Mouse (Mus musculus) gastrocnemius, adult 18-20 months (tissue): Measurements from ENCODE around the gene Mok. TPM values are rescaled to one million over a fixed set of nuclear protein-coding genes. Genes with fewer than 3 reads are reported as not detected.

ENCODE experiments used
- DNase-seq: peaks from one replicate; pipeline ENCODE4 v3.0.0; 2021; ENCODE audit warnings: low spot score
- total RNA-seq, 2 experiments: library from RNA; stranded (reverse); gene quantifications; 2 replicates each; pipeline ENCODE4 v1.2.3; 2021

Gene Mok
- total RNA-seq, 2 experiments from 2014 or later = 0.27 TPM; not detected in 1

- peak; percentile 87 for DNase-seq
These were observed 9.5 kb upstream of the Mok start, which contains the start of gene Zfp839 for GRCm38 (mm10) chr12:110850010-110850928. Gene Zfp839, plus strand, starts transcription at chr12:110850253.

- DNase-seq = no peak
These were observed 5.5 kb upstream of the Mok start for GRCm38 (mm10) chr12:110846191-110846765.

DNA sequence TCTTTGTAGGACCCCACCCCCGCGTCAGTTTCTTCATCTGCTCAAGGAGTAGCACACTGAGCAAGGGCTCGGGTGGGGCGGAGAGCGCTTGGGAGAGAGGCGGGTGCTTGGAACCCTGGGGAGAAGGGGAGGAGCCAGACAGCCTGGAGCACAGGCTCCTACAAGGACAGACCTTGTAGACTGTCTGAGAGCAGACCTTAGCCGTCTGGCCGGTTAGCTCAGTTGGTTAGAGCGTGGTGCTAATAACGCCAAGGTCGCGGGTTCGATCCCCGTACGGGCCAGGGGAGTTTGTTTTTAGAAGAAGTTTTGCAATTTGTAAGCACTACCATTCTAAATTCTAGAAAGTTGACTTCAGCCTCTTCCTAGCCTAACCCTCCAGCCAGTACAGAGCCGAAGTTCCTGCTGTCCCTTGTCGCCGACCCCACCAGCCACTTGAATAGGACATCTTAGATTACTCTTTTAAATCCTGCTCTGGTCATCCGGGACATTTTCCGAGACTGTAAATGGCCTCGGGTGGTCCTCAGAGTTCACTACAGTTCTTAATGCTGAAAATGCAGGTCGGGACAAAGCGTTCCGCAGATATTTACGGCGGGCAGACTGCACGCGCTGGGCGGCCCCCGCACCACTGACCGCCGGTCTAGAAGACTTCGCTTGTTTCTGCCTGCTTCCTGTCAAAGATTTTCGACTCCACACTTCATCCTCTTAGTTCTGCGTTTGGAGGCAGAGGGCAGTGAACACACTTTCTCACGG lies 4.6 kb upstream of the Mok start:
- peak; percentile 96 for DNase-seq

GRCm38 (mm10) chr12:110844227-110845130 lies 3.7 kb upstream of the Mok start:
- DNase-seq = no peak

DNA sequence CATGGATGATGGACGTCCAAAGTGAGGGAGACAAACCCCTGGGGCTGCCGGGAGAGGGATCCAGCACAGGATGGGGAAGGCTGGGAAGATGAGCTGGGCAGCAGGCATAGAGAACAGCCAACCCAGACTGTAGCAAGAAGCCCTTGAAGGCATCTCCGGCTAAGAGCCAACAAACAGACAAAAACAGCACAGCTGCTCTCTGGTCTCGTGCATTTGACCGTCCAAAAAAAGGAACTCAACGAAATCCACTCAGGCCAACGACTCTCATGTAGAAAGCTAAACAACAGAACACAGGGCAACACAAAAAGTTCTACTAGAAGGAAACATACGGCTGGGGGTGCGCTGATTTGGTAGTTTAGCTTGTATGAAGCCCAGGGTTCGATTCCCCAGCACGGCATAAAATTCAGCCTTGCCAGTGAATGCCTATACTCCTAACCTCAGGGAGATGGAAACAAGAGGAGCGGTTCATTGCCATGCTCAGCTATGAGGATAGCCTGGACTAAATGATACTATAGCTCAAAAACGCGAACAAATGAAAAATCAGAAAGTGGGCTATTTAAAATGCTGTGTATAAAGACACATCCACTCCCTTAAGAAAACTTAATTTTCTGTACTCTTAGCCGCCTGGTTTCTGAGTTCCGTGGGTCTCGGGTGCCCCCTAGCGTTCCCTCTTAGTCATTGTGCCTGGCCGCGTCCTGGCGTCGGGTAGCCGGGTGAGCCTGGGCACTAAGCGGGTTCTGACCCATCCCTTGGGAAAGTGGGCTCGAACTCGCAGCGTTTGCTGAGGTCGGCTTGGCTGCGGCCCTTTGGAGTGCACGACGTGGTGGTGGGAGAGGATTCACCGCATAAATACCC lies 2.7 kb upstream of the Mok start:
- peak; percentile 87 for DNase-seq

DNA sequence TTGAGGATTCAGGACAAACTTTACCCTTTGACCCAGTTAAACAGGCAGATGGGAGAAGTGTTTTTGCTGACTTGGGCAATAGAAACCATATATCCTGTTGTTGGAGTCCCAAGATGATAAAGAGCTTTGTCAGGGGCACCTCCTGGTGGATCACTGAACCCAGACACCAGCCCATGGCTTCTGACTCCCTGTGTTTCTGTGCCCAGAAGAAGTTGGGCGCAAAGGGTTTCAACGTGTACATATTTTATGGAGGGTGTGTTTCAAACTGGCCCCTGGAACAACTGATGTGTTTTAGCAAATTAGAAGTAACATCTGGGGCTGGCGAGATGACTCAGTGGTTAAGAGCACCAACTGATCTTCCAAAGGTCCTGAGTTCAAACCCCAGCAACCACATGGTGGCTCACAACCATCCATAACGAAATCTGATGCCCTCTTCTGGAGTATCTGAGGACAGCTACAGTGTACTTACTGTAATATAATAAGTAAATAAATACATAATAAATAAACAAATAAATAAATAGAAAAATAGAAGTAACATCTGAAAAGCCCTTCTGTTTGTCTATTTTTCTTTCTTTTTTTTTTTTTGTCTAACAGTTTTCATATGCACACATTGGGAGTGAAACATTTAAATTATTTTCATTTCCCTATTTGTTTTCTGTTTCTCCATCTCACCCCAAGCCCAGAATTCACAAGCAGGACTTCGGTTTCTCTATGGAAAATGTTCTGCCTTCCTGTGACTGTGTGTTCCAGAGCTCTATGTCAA lies 1.2 kb upstream of the Mok start:
- DNase-seq = no peak

DNA sequence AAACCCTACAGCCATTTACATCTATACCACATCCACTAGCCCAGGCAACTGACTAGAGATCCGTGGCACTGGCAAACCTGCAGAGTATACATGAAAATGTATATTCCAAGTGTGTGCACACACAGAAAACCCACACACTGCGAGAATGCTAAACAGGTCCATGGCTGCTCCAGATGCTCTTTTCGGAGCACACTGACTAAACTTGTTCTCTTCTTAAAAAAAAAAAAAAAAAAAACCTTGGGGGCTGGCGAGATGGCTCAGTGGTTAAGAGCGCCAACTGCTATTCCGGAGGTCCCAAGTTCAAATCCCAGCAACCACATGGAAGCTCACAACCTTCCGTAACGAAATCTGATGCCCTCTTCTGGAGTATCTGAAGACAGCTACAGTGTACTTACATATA lies 2.9 kb downstream of the Mok start:
- DNase-seq = no peak

DNA sequence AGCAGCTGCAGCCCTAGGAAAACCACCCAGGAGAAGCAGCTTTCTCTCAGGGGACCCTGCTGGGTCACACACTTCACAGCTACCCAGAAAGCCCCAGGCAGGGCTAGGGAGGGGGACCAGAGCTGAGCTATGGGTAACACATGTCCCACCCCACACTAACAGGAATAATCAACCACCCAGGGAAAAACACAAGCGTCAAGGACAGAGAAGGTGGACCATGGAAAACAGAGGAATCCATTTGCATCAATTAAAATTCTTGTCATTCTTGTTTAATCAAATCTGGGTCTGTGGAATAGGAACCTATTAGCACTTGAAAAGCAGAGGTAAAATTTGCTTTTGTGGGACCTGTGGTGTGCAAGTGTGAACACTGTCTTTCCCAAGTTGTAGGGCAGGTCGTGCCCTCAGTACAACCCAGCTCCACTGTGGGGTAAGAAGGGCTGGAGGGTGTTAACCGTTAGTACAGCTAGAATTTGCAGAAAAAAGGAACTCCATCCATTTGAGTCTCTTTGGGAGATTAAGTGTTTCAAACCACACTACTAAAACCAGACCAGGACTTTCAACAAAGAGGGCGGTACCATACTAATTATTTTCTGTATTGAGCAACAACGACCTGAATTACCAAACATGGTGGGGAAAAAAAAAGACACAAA lies 3.4 kb downstream of the Mok start:
- DNase-seq = no peak

GRCm38 (mm10) chr12:110836729-110837128 lies 4.0 kb downstream of the Mok start:
- DNase-seq = no peak

- DNase-seq = no peak
These were observed 5.6 kb downstream of the Mok start for GRCm38 (mm10) chr12:110835182-110835581.

- no peak for DNase-seq
These were observed 10.3 kb downstream of the Mok start for GRCm38 (mm10) chr12:110830293-110831024.

GRCm38 (mm10) chr12:110828908-110829307 lies 11.8 kb downstream of the Mok start:
- no peak for DNase-seq

DNA sequence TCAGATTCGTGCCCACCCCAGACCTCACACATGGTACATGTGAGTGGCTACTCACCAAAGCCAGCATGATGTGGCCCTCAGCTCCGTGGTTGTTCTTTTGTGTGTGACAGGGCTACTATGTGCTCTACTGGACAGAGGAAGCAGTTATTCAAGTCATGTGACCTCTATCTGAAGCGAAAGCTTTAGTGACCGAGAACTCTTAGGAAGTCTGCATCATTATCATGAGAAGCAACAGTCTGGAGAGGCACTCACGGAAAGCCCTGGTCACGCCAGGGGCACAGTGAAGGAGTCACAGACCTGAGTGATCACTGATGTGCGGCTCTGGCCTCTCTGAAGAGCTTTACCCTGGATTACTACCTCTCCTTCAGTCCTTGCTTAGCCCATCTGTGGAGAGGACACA lies 18.4 kb downstream of the Mok start:
- DNase-seq = no peak

GRCm38 (mm10) chr12:110821787-110822186 lies 19.0 kb downstream of the Mok start:
- DNase-seq = no peak

DNA sequence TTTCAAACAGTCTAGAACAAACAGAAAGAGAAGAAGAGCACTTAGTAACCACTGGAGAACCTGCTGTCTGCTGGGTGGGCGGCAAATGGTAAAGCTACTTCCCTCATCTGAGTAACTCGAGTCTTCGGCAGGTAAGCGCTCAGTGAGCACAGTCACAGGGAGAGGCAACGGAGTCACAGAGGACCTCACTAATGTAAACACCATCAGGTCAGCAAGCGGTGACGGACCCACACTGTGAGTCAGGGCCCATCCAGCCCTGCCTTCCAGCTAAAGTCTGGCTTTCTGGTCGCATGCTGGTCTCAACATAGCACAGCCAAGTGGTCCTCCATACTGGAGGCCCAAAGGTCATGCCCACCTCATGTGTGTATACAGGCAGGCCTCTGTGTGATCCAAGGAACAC lies 21.4 kb downstream of the Mok start:
- no peak for DNase-seq

DNA sequence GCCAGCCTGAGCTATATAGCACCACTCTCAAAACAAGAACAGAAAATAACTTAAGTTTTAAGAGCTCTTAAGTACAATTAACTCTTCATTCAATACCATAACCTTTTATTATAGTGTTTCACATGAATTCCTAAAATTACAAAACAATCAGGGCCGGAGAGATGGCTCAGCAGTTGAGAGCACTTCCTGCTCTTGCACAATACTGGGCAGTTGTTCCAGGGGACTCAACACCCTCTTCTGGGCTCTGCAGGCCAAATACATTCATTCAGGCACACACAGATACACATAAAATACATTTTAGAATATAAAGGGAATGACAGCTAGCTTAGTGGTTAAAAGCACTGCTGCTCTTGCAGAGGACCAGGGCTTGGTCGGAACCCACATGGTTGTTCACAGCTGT lies 23.9 kb downstream of the Mok start:
- no peak for DNase-seq

GRCm38 (mm10) chr12:110814924-110815323 lies 25.8 kb downstream of the Mok start:
- DNase-seq = no peak

GRCm38 (mm10) chr12:110813624-110814023 lies 27.1 kb downstream of the Mok start:
- no peak for DNase-seq
